Mouse (Mus musculus): ENCODE results near the gene Tex21.
"Not testable (repeated sequence)": the region's sequence is repeated elsewhere in the genome, so short reads cannot be mapped to it uniquely, and the experiment has no call there.

The Tex21 gene

GRCm38 (mm10) chr12:76195912-76196708 is 50.4 kb downstream of the Tex21 start:
- peak; percentile 59 for DNase-seq (ENCODE audit: low spot score)

GRCm38 (mm10) chr12:76194526-76194925 is 52.0 kb downstream of the Tex21 start:
- no peak for DNase-seq (ENCODE audit: low spot score)

DNA sequence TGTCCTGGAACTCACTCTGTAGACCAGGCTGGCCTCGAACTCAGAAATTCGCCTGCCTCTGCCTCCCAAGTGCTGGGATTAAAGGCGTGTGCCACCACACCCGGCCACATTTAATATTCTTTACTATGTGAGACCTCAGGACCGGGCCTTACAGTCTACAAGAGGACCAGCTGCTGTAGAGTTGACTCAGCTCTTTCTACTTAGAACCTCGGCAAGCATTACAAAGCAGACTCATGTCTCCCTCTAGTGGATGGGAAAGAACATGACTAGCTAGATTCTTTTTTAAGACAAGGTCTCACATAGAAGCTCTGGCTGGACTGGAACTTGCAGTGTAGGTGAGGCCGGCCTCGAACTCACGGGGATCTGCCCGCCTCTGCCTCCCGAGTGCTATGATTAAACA is 55.6 kb downstream of the Tex21 start:
- DNase-seq (ENCODE audit: low spot score), result no peak

DNA sequence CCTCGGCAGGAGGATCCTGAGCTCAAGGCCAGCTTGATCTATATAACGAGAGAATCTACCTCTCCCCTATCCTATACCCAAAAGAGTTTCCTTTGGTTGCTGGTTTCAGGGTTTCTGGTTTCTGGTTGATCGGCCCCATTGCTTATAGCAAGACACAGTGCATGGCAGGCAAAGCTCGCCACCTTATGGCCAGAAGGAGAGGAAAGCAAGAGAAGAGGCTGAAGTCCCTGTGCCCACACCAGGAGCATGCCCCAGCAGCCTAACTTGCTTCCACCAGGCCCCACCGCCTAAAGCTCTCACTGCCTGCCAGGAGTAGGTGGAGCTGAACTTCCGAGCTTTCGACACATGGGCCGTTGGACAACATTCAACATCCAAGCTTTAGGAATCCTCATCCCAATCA is 58.7 kb downstream of the Tex21 start:
- no peak for DNase-seq (ENCODE audit: low spot score)

DNA sequence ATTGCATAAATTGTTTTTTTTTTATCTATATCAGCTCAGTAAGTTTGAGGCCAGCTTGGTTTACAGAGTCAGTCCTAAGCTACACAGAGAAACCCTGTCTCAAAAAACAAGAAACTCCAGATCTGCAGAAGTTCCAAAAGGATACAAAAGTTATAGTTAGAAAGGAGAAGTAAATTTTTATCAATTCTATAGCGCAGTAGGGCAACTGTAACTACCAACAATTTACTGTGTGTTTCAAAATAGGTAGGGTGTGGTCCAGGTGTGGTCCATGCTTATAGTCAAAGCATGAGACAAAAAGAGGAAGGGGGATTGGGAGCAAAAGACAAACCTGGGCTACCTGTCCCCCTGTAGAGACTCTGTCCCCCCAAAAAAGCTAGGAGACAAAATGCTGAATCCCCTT is 60.1 kb downstream of the Tex21 start:
- no peak for DNase-seq (ENCODE audit: low spot score)

- DNase-seq (ENCODE audit: low spot score), result no peak
These were observed 61.3 kb downstream of the Tex21 start for GRCm38 (mm10) chr12:76185167-76185816.

- DNase-seq (ENCODE audit: low spot score), result no peak
These were observed 62.3 kb downstream of the Tex21 start for GRCm38 (mm10) chr12:76184271-76184670.

GRCm38 (mm10) chr12:76182831-76183230 is 63.7 kb downstream of the Tex21 start:
- no peak for DNase-seq (ENCODE audit: low spot score)

DNA sequence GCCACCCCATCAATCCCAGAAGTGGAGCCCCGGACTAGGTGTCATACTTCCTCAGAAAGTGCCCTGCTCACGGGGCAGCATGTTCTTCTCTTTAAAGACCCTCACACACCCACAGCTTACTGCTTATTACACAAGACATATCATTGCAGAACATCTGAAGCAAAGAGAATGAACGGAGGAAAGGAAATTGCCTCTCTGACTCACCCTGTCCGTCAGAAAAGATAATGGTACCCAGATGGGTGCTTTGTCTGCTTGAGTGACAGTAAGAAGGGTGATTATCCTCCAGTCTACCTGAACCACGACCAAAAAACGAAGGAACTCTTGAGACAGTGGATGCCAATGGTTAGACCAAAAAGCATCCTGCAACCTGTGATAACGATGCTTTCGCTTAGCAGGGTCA is 65.1 kb downstream of the Tex21 start:
- DNase-seq (ENCODE audit: low spot score), result no peak

- no peak for DNase-seq (ENCODE audit: low spot score)
These were observed 66.1 kb downstream of the Tex21 start for GRCm38 (mm10) chr12:76180442-76180841.

DNA sequence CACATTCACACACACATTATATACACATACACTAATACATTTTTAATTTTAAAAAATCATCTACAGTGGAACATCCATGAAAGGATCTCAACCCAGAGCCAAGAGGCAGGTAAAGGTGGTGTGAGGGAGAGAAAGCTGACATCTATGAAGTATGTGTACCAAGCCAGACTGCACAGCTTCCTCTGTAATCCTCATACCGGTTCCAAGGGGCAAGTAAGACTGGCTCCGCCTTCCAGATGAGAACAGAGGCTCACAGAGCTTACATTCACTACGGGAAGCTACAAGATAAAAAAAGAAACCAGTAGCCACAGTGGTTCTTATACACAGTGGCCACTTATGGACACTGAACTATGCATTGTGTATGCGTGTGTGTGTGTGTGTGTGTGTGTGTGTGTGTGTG is 67.0 kb downstream of the Tex21 start:
- no peak for DNase-seq (ENCODE audit: low spot score)

DNA sequence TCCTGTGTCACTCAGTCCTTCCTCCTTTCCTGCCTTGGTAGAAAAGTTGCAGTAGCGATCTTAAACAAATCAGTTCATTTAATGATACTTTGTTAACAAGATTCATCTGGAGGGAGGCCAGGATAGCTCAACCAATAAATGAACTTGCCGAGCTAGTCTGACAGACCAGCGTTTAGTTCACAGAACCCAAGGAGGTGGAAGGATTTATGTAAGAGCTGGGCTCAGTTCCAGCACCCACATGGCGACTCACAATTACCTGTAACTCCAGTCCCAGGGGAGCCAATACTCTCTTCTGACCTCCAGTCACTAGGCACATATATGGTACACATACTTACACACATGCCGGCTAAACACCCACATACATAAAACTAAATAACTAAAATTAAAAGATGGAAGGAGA is 67.5 kb downstream of the Tex21 start:
- DNase-seq (ENCODE audit: low spot score), result no peak

DNA sequence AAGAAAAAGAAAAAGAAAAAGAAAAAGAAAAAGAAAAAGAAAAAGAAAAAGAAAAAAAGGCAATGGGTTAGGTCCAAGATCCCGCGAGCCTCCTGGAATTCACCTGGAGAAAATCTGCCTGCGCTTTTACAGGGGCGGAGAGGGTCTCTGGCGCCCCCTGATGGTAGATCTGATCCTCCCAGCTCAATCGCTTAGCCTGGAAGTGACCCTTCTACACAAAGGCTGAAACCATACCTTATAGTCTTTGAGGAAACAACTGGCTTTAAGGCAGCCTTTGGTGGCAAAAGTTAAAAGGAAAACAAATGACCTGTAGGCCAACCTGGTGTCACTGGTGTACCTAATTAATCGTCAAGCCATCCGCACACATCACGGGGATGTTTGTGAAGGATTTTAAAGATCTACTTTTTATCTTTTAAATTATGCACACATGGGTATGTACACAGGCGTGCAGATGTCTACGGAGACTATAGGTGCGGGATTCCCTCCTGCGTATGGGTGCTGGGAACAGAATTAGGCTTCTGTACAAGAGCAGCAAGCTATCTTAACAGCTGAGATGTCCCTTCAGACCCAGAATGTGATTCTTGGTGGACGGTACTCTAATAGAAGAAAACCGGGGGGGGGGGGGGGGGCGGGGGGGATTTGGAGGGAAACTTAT is 68.6 kb downstream of the Tex21 start:
- no peak for DNase-seq (ENCODE audit: low spot score)

DNA sequence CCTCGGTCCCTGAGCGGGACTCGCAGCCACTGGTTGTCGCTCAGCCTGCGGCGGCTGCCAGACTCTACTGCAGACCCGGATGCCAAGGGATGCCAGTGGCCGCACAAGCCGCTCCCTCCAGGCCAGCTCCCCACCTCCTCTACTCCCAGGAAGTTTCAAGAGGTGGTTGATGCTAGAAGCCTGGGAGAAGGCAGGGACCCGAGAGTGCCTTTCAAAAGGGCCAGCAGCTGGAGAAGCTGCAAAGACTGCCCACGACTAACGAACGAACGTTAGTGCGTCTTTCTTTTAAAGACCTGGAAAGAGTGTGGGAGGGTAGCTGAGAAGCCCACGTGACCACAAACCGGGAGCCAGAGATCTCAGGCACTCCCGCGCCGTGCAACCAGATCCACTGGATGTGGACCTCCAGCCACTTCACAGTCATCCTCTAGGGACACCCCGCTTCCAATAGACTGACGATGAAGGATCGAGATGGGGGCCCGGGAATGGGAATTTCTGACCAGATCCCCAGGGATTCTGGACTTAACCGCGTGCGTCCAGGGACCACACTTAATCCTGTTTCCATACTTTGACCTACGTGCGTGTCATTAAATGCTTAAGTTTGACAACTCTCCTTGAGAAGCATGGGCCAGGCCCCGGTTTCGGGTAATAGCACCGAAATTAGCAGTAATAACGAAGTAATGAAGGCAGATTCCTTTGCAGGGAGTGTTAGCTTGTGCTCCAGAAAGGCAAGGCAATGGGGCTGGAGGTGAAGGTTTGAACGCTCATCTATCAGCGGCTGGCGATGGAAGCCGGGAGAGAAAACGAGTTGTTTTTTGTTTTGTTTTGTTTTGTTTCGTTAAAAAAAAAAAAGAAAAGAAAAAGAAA is 69.3 kb downstream of the Tex21 start, which contains the start of gene Esr2:
TSS of gene Esr2 (minus strand) at position 260 of the 864 bp plus-strand sequence.
- no peak for DNase-seq (ENCODE audit: low spot score)

GRCm38 (mm10) chr12:76165641-76166040 is 80.9 kb downstream of the Tex21 start:
- no peak for DNase-seq (ENCODE audit: low spot score)

DNA sequence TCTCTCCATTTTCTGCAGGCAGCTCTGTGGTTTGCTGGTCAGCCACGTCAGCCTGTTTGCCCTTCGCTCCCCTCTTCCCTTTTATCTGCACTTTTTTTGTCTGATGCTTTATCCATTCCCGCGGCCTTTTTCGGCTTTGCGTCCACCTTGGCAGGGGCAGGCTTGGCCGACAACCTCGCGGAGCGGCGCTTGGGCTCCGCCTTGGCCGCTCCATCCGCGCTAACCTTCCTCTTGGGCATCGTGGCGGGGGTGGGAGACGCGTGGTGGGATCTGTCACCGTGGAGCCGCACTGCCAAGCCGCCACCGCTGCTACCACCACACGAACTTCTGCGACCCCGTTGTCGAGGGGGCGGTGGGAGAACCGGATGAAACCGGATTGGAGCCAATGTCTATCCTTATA is 94.2 kb downstream of the Tex21 start:
- DNase-seq (ENCODE audit: low spot score), result not testable (repeated sequence)
